Mouse (Mus musculus): ENCODE data around the gene Lkaaear1. TPM values are rescaled to one million over a fixed set of nuclear protein-coding genes. Genes with fewer than 3 reads are reported as not detected.
A peak's percentile ranks its signal among the peaks of the same experiment; 100 is the strongest.

Gene Lkaaear1
- polyA plus RNA-seq, 1 experiment from 2014 or later = not detected

DNA sequence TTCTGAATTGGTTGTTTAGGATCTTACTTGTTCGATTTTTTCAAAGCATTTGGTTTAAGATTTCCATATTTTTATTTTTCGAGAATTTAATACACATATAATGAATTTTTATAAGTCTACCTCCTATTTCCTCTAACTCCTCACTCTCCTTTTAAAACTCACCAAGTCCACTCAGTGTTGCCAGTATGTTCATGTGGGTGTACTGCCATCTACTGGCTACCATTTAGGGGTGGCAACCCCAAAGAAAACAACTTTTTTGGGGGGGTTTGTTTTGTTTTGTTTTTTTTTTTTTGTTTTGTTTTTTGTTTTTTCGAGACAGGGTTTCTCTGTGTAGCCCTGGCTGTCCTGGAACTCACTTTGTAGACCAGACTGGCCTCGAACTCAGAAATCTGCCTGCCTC, 8.4 kb upstream of the Lkaaear1 start:
- WGBS = 45% methylated on average over 4 of the region's 4 CpGs
- H3K4me3 ChIP-seq (ENCODE audit: low read length) = no peak overlapping the region
- ATAC-seq = no peak
- no peak overlapping the region for H3K27ac ChIP-seq (ENCODE audit: low read length)
- H3K9me3 ChIP-seq (ENCODE audit: control insufficient read depth, low read length) = no peaks in the 10 kb centered on the region
- no peaks in the 10 kb centered on the region for H3K36me3 ChIP-seq (ENCODE audit: control insufficient read depth, insufficient read depth, low read length)
- no peaks in the 10 kb centered on the region for H3K27me3 ChIP-seq (replicated peaks; ENCODE audit: control insufficient read depth, insufficient read depth, low read length)
- H3K4me2 ChIP-seq (ENCODE audit: low read depth, low read length) = no peak overlapping the region
- H3K9ac ChIP-seq (ENCODE audit: low read depth, low read length) = no peak overlapping the region
- H3K4me1 ChIP-seq (ENCODE audit: control insufficient read depth, insufficient read depth, low read length) = no peaks in the 10 kb centered on the region

DNA sequence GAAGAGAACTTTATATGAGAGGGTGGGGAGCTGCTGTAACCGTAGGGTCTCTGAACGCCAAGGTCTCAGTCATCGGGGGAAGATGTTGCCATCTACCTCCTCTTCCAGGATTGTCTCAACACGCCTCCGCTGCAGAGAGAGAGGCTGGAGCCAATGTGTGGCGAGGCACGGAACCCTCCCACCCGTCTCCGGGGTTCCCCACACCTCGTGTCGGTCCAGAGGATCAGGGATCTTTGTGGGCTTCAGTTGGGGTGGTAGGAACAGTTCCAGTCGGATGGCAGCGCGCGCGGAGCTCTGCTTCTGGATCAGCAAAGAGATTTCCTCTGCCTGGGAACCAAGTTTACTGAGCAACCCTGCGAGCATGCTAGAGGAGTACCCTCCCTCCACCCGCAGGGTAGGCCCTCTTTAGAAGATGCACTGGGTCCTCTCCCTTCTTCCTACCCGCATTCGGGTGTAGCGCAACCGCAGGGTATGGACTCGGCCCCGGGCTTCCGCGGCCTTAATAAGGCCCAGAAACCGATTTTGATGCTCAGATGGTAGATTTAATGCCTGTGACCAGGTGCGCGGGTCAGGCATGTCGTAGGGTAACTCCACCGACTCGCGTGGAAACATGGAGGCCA, 1.3 kb downstream of the Lkaaear1 start:
- H3K9me3 ChIP-seq (ENCODE audit: control insufficient read depth, low read length) = no peaks in the 10 kb centered on the region
- H3K4me3 ChIP-seq (ENCODE audit: low read length) = no peak overlapping the region
- H3K36me3 ChIP-seq (ENCODE audit: control insufficient read depth, insufficient read depth, low read length) = no peaks in the 10 kb centered on the region
- no peaks in the 10 kb centered on the region for H3K27me3 ChIP-seq (replicated peaks; ENCODE audit: control insufficient read depth, insufficient read depth, low read length)
- H3K27ac ChIP-seq (ENCODE audit: low read length) = no peak overlapping the region
- WGBS = 74% methylated on average over 33 of the region's 33 CpGs
- H3K9ac ChIP-seq (ENCODE audit: low read depth, low read length) = no peak overlapping the region
- H3K4me1 ChIP-seq (ENCODE audit: control insufficient read depth, insufficient read depth, low read length) = peaks cover 13% of the 10 kb centered on the region
- no peak overlapping the region for H3K4me2 ChIP-seq (ENCODE audit: low read depth, low read length)
- ATAC-seq = no peak

DNA sequence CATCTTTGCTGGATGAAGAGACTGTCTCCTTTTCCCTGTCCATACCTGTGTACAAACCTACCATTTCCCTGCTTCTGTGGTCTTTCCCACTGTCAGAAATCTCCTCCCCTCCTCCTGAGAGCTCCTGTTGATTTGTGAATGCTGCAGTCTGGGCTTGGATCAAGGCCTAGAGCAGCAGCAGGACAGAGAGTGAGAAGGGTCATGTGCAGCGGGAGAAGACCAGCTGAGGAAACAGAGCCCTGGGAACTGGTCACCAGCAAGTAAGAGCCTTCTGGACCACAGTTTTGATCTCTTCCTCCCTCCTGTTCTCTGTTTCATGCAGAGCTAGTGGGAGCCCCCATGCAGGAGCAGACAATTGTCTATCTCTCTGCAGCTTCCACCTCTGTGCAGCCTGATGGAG, 2.5 kb downstream of the Lkaaear1 start:
- H3K4me1 ChIP-seq (ENCODE audit: control insufficient read depth, insufficient read depth, low read length) = peaks cover 13% of the 10 kb centered on the region
- H3K9ac ChIP-seq (ENCODE audit: low read depth, low read length) = no peak overlapping the region
- H3K27me3 ChIP-seq (replicated peaks; ENCODE audit: control insufficient read depth, insufficient read depth, low read length) = no peaks in the 10 kb centered on the region
- WGBS = 68% methylated on average over 1 of the region's 1 CpGs
- H3K27ac ChIP-seq (ENCODE audit: low read length) = no peak overlapping the region
- no peaks in the 10 kb centered on the region for H3K36me3 ChIP-seq (ENCODE audit: control insufficient read depth, insufficient read depth, low read length)
- H3K9me3 ChIP-seq (ENCODE audit: control insufficient read depth, low read length) = no peaks in the 10 kb centered on the region
- H3K4me2 ChIP-seq (ENCODE audit: low read depth, low read length) = no peak overlapping the region
- H3K4me3 ChIP-seq (ENCODE audit: low read length) = no peak overlapping the region
- no peak for ATAC-seq

DNA sequence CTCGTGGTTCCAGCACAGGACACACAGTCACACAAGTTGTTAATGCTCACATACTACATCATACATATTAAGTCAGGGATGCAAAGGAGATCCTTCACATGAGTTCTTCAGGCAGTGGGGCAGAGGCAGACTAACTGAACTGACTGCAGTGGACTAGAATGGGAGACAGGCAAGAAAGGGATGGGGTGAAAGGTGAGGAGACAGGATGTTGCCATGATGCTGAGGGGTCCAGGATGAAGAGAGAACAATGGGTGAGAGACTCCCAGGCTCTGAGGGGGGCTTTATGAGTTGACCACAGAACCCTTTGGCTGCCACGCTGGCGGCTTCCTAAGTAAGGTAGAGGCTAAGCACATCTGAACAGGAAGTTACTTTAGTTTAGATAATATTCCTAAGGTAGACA, 3.7 kb downstream of the Lkaaear1 start:
- peak; percentile 6; the same call in 1 of the 2 replicates for ATAC-seq
- WGBS = 81% methylated on average over 3 of the region's 3 CpGs
- Histone ChIP-seq H3K27me3 (replicated peaks; ENCODE audit: control insufficient read depth, insufficient read depth, low read length) (no peaks in the 10 kb centered on the region), H3K27ac (ENCODE audit: low read length) (no peak overlapping the region), H3K4me2 (ENCODE audit: low read depth, low read length) (no peak overlapping the region; the same call in 1 of the 2 replicates), H3K36me3 (ENCODE audit: control insufficient read depth, insufficient read depth, low read length) (no peaks in the 10 kb centered on the region), H3K4me3 (ENCODE audit: low read length) (no peak overlapping the region), H3K4me1 (ENCODE audit: control insufficient read depth, insufficient read depth, low read length) (peaks cover 13% of the 10 kb centered on the region), H3K9ac (ENCODE audit: low read depth, low read length) (no peak overlapping the region), H3K9me3 (ENCODE audit: control insufficient read depth, low read length) (no peaks in the 10 kb centered on the region)

DNA sequence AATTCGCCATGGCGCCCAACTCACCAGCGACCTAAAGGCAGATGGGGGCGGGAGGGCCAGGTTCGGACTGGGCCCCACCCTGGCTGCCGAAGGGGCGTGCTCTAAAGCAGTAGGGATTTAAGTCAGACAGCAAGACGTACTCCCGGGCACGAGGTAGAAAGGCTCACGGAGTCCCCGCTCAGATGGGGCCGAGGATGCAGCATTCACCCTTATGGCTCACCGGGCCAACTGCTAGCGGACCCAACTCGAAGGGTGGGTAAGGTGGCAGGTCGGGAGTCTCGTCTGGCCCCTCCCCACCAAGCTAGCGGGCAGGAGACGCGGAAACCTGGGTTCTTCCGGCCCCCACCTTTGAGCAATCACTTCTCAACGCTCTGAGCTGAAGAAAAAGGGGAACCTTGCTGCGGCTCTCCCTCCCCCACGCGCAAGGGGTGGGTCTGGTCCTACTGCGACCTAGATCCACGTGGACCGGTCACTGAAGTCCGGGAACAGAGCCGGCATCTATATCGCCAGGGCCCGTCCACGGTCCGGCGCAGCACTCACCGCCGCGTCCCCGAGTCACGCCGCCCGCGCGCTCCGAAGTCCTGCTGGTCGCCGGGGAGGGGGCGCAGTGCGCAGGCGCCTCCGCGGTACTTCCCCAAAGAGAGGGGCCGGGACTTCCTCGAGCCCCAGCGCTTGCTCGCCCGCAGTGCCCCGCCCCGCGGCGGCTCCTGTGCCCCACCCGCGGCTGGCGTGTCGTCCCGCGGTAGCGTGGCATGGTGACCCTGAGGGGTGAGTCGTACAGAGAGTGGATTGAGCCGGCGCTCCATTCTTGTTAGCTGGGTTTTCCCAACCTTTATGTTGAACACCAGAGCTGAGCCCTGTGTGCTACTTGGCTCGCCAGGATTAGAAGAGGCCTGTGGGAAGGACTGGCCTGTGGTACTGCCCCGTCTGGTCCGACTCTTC, 4.6 kb downstream of the Lkaaear1 start, which contains the start of gene Rgs19:
TSS of gene Rgs19 (minus strand) at position 639 of the 942 bp plus-strand sequence.
- Histone ChIP-seq H3K4me3 (ENCODE audit: low read length) (peak within 1 kb of the TSS; percentile 74), H3K9me3 (ENCODE audit: control insufficient read depth, low read length) (no peaks in the 10 kb centered on the region), H3K27me3 (replicated peaks; ENCODE audit: control insufficient read depth, insufficient read depth, low read length) (no peaks in the 10 kb centered on the region), H3K36me3 (ENCODE audit: control insufficient read depth, insufficient read depth, low read length) (peaks cover 3% of the 10 kb centered on the region; the same call in 1 of the 2 replicates), H3K27ac (ENCODE audit: low read length) (peak within 1 kb of the TSS; percentile 41; the same call in 1 of the 2 replicates), H3K9ac (ENCODE audit: low read depth, low read length) (peak within 1 kb of the TSS; percentile 83), H3K4me1 (ENCODE audit: control insufficient read depth, insufficient read depth, low read length) (peaks cover 13% of the 10 kb centered on the region), H3K4me2 (ENCODE audit: low read depth, low read length) (peak within 1 kb of the TSS; percentile 95)
- ATAC-seq = peak; percentile 92
- WGBS = 1% methylated on average over 74 of the region's 75 CpGs

DNA sequence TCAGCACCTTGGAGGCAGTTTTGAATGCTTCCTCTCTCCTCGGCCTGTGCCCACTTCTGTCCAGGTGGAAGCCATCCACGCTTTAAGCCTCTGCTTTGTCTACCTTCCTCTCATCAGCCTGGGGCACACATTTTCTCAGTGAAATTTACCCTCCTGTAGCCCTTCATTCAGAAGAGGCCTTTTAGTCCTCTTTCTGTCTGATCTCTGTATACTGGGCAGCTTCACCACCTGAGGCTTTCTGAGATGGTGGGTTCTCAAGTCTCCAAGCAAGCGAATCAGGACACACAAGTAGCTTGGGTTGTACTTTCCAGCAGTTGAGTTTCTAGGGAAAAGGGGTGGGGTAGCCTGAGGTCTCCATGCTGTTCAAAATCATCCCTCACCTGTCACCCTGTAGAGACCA, 5.9 kb downstream of the Lkaaear1 start:
- no peaks in the 10 kb centered on the region for H3K9me3 ChIP-seq (ENCODE audit: control insufficient read depth, low read length)
- no peak overlapping the region for H3K27ac ChIP-seq (ENCODE audit: low read length)
- peak overlapping the region; percentile 74; the same call in 1 of the 2 replicates for H3K4me3 ChIP-seq (ENCODE audit: low read length)
- H3K4me2 ChIP-seq (ENCODE audit: low read depth, low read length) = peak overlapping the region; percentile 95; the same call in 1 of the 2 replicates
- peaks cover 13% of the 10 kb centered on the region for H3K4me1 ChIP-seq (ENCODE audit: control insufficient read depth, insufficient read depth, low read length)
- no peak overlapping the region for H3K9ac ChIP-seq (ENCODE audit: low read depth, low read length)
- H3K27me3 ChIP-seq (replicated peaks; ENCODE audit: control insufficient read depth, insufficient read depth, low read length) = no peaks in the 10 kb centered on the region
- peaks cover 7% of the 10 kb centered on the region; the same call in 1 of the 2 replicates for H3K36me3 ChIP-seq (ENCODE audit: control insufficient read depth, insufficient read depth, low read length)
- ATAC-seq = no peak
- WGBS = 93% methylated on average over 3 of the region's 3 CpGs

DNA sequence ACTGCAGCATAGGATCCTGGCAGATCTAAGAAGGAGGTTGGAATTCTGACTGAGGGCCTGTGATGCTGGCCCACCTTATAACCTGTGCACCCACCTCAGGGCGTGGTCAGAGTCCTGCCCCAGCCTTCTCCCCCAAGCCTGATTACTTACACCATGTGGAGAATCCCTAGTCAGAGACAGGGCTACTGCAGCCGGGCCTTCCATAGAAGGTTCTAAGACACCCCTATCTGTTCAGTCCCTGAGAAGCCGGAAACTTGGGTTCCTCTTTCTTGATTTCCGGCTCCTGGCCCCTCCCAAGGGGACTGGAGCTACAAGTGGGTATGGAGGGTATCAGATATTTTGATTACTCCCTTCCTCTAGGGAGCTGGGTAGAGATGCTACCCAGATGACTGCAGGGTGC, 6.7 kb downstream of the Lkaaear1 start:
- Histone ChIP-seq H3K4me2 (ENCODE audit: low read depth, low read length) (no peak overlapping the region), H3K27ac (ENCODE audit: low read length) (no peak overlapping the region), H3K9me3 (ENCODE audit: control insufficient read depth, low read length) (no peaks in the 10 kb centered on the region), H3K4me1 (ENCODE audit: control insufficient read depth, insufficient read depth, low read length) (peaks cover 13% of the 10 kb centered on the region), H3K36me3 (ENCODE audit: control insufficient read depth, insufficient read depth, low read length) (peaks cover 8% of the 10 kb centered on the region; the same call in 1 of the 2 replicates), H3K4me3 (ENCODE audit: low read length) (no peak overlapping the region), H3K27me3 (replicated peaks; ENCODE audit: control insufficient read depth, insufficient read depth, low read length) (no peaks in the 10 kb centered on the region), H3K9ac (ENCODE audit: low read depth, low read length) (no peak overlapping the region)
- 89% methylated on average over 4 of the region's 4 CpGs for WGBS
- no peak for ATAC-seq

DNA sequence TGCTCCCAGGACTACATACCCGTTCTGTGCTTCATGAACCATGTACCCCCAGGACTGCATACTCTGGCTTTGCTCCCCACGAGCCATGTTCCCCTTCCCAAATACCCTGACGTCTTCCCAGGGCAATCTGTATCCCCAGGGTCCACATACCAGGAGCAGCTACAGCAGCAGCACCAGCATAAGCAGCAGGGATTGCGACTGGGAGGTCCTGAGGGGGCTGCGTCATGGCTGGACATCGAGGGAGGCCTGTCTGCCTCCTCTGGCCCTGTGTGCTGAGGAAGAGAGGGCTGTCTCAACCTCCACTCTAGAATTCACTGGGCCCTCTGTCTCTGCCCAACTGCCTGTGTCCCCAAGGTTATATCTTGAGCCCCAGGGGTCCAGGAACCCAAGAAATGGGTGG, 7.2 kb downstream of the Lkaaear1 start:
- Histone ChIP-seq H3K36me3 (ENCODE audit: control insufficient read depth, insufficient read depth, low read length) (peaks cover 8% of the 10 kb centered on the region; the same call in 1 of the 2 replicates), H3K9ac (ENCODE audit: low read depth, low read length) (no peak overlapping the region)

DNA sequence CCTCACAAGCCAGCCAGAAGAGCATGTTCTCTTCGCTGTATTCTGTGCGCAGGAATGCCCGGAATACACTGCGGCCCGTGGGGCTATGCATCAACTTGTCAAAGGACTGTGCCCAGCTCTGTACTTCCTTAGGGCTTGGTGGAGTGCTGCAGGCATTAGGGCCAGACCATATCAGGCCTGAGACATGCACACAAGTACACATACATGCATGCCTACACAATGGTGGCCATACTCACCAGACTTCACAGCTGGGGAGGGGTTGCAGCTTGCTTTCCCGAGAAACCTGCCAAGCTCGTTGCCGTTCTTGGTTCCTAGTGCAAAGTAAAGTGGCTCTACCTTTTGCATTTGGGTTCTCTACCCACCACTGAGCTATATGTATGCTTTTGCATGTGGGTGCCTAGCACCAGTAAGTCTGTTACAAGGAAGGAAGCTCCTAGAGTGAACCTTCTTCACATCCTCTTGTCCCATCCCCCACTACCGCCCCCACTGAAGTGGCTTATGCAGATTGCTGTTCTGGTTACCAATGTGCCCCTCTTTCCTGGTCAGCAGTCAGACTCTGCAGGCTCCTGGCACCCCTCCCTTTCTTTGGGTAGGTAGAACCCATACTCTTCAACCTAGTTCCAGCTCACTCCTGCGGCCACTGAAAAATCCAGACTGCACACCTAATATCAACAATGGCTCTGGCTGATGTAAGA, 8.6 kb downstream of the Lkaaear1 start:
- Histone ChIP-seq H3K9me3 (ENCODE audit: control insufficient read depth, low read length) (no peaks in the 10 kb centered on the region), H3K9ac (ENCODE audit: low read depth, low read length) (no peak overlapping the region), H3K4me2 (ENCODE audit: low read depth, low read length) (no peak overlapping the region), H3K4me1 (ENCODE audit: control insufficient read depth, insufficient read depth, low read length) (peaks cover 13% of the 10 kb centered on the region), H3K4me3 (ENCODE audit: low read length) (no peak overlapping the region), H3K27ac (ENCODE audit: low read length) (no peak overlapping the region), H3K36me3 (ENCODE audit: control insufficient read depth, insufficient read depth, low read length) (peaks cover 8% of the 10 kb centered on the region; the same call in 1 of the 2 replicates), H3K27me3 (replicated peaks; ENCODE audit: control insufficient read depth, insufficient read depth, low read length) (no peaks in the 10 kb centered on the region)
- ATAC-seq = no peak
- WGBS = 88% methylated on average over 10 of the region's 10 CpGs

More for the DNA sequence above, 7.2 kb downstream of the Lkaaear1 start:
- Histone ChIP-seq H3K27me3 (replicated peaks; ENCODE audit: control insufficient read depth, insufficient read depth, low read length) (no peaks in the 10 kb centered on the region), H3K4me1 (ENCODE audit: control insufficient read depth, insufficient read depth, low read length) (peaks cover 13% of the 10 kb centered on the region), H3K4me2 (ENCODE audit: low read depth, low read length) (no peak overlapping the region), H3K9me3 (ENCODE audit: control insufficient read depth, low read length) (no peaks in the 10 kb centered on the region), H3K27ac (ENCODE audit: low read length) (no peak overlapping the region), H3K4me3 (ENCODE audit: low read length) (no peak overlapping the region)
- ATAC-seq = no peak
- WGBS = 82% methylated on average over 6 of the region's 6 CpGs

Data from intestine, embryonic 16.5 days (tissue).